Mouse (Mus musculus) small intestine, adult 2 months (tissue): ENCODE results near the gene Sec24a.

Source experiments
- CTCF ChIP-seq: fragments of 200-500 bp; IDR thresholded peaks from 2 replicates; pipeline ENCODE4 v1.5.1; 2012; ENCODE audit warnings: low read depth, mild to moderate bottlenecking, control low read depth, inconsistent platforms, low read length, moderate library complexity, mixed read lengths; ENCODE audit not compliant: insufficient replicate concordance, insufficient read length; ENCODE audit errors: extremely low read depth
- POLR2A ChIP-seq: fragments of 200-500 bp; IDR thresholded peaks from 2 replicates; pipeline ENCODE4 v1.6.1; 2012; ENCODE audit warnings: low read depth, mild to moderate bottlenecking, control low read depth, inconsistent platforms, low read length, moderate library complexity

GRCm38 (mm10) chr11:51650691-51651515 is 112.5 kb downstream of the Sec24a start, which contains the start of the genes N4bp3 and D930048N14Rik:
- TF ChIP-seq POLR2A, result no peak; the same call in 1 of the 2 replicates
- no peak for TF ChIP-seq CTCF
